Mouse (Mus musculus) gastrocnemius, postnatal 14 days (tissue): ENCODE measurements around the gene Htr3a. TPM values are rescaled to one million over a fixed set of nuclear protein-coding genes. Genes with fewer than 3 reads are reported as not detected.

Source experiments
- DNase-seq: peaks from one replicate; pipeline ENCODE4 v3.0.0; 2021; ENCODE audit warnings: mixed read lengths
- intact Hi-C: fragments of 180-260 bp; cut with DNase I; formaldehyde crosslinking; loops from one replicate; pipeline ENCODE4 v1.15.1; 2025; ENCODE audit warnings: low total_unique reads
- total RNA-seq, 2 experiments: library from RNA; stranded (reverse); gene quantifications; 2 replicates each; pipeline ENCODE4 v1.2.3; 2021

Gene Htr3a
- total RNA-seq, 2 experiments from 2014 or later = not detected

DNA sequence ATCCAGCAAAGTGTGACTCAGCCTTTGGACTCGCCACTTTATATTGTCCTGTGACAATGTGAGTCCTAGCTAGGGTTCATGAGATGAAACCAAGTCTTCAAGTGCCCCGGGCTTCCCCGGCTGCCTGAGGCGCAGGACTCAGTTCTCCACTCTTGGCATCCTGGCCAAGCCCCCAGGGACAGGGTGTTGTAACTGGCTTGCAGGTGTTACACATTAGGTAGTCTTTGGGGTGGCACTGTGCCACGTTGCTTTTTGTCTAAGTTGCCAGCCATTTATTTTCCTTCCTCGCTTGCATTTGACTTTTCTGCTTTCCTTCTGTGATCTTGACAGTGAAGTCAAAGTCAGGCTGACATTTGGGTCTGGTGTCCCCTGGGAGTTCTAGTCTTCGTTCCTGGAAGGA lies 53.0 kb downstream of the Htr3a start:
- no peak for DNase-seq
- intact Hi-C loops = no loop called here

DNA sequence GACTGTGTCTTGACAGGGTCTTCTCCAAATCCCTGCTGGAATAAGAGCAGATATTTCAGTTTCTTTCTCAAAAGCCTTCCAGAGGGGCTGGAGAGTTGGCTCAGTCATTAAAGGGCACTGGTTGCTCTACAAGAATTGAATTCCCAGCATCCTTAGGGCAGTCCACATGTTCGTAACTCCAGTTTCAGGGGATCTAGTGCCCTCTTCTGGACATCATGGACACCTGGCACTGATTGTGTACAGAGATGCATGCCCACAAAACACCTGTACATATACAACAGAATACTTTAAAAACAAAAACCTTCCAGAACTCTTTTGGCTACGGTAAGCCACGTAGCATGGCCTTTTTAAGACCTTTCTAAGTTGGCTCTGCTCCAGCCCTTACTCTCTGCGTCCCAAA lies 54.7 kb downstream of the Htr3a start:
- DNase-seq = no peak
- intact Hi-C loops = no loop called here

DNA sequence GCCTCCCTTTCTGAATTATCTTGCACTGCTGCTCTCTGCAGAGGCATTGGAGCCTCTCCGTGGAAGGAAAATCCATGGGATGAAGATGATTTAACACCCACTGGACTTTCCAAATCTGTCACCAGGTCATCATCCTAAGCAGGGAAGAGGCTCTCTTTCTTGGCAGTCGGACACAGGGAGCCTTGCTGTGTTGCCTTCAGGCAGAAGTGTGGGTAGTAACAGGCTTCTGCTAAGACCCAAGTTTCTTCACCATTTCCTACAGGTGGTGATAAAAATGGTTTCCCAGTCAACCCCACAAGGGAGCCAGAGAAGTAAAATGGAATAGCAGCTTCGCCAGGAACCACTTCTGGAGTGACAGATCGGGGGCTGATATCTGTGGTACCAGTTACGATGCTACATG lies 61.4 kb downstream of the Htr3a start:
- DNase-seq = no peak
- intact Hi-C loops = no loop called here

Other genes starting within 250 kb of the Htr3a start
- gene Zbtb16, start 74.9 kb downstream of the Htr3a start, total RNA-seq = 100 to 1,000 TPM in 1 of 2 experiments, 10 to 100 TPM in 1; 70.1 to 157 TPM
- not detected for gene Htr3b, start 53.9 kb upstream of the Htr3a start, total RNA-seq
- 10 to 100 TPM; 69.9 to 98.4 TPM for gene Usp28, start 74.3 kb upstream of the Htr3a start, total RNA-seq
- 1 to 10 TPM; 6.0 to 7.1 TPM for gene Zw10, start 144.5 kb upstream of the Htr3a start, total RNA-seq
- under 1 TPM in 1 of 2 experiments, not detected in 1; 0.45 TPM for gene Tmprss5, start 170.2 kb upstream of the Htr3a start, total RNA-seq